24 mouse cellular contexts compared by ENCODE assay signal in genomic region chr17:67396205-67396604, GRCm38 (mm10). TPM values are rescaled to one million over a fixed set of nuclear protein-coding genes. Genes with fewer than 3 reads are reported as not detected.
DNase-seq lines count a peak whose midpoint lies in the region; ATAC-seq lines count a peak whose summit lies in the region.
"Had no signal": no experiment of that assay in that cellular context is flagged by ENCODE, and none has a peak within 500 bp of the region (broad histone marks: within the 10 kb centered on the region; RNA-seq: fewer than 3 reads in every experiment).

No protein-coding gene starts in this region.

- no peaks in the 10 kb centered on the region for H3K27me3 ChIP-seq in heart, embryonic 10.5 days (ENCODE audit: insufficient read depth, poor library complexity, severe bottlenecking)
- no peaks in the 10 kb centered on the region for H3K27me3 ChIP-seq in midbrain, embryonic 10.5 days (ENCODE audit: low read depth, poor library complexity, severe bottlenecking)
- H3K27me3 ChIP-seq: embryonic facial prominence, embryonic 13.5 days; embryonic facial prominence, embryonic 15.5 days; forebrain, embryonic 13.5 days; forebrain, embryonic 15.5 days had no signal

- no peaks in the 10 kb centered on the region for H3K4me1 ChIP-seq in heart, embryonic 10.5 days
- H3K4me1 ChIP-seq in midbrain, embryonic 10.5 days: no peaks in the 10 kb centered on the region
- H3K4me1 ChIP-seq: embryonic facial prominence, embryonic 15.5 days; forebrain, embryonic 10.5 days; forebrain, embryonic 13.5 days; forebrain, embryonic 15.5 days had no signal

- peak; percentile 89 for ATAC-seq in frontal cortex, adult (ENCODE audit: low TSS enrichment)
- ATAC-seq: forebrain, embryonic 13.5 days; forebrain, embryonic 15.5 days had no signal

- 85% methylated on average over 2 of the region's 2 CpGs for WGBS in heart, embryonic 10.5 days
- WGBS in midbrain, embryonic 10.5 days: 80% methylated on average over 2 of the region's 2 CpGs

- no peak overlapping the region for H3K4me3 ChIP-seq in heart, embryonic 10.5 days
- H3K4me3 ChIP-seq in midbrain, embryonic 10.5 days: no peak overlapping the region
- H3K4me3 ChIP-seq: embryonic facial prominence, embryonic 13.5 days; embryonic facial prominence, embryonic 15.5 days; erythroblast, embryonic 14.5 days; forebrain, embryonic 10.5 days; forebrain, embryonic 13.5 days; forebrain, embryonic 15.5 days had no signal

- H3K27ac ChIP-seq in heart, embryonic 10.5 days: no peak overlapping the region
- H3K27ac ChIP-seq in midbrain, embryonic 10.5 days (replicated peaks): no peak overlapping the region
- H3K27ac ChIP-seq: embryonic facial prominence, embryonic 13.5 days; embryonic facial prominence, embryonic 15.5 days; forebrain, embryonic 10.5 days; forebrain, embryonic 13.5 days; forebrain, embryonic 15.5 days had no signal

- H3K36me3 ChIP-seq in heart, embryonic 10.5 days: no peaks in the 10 kb centered on the region
- no peaks in the 10 kb centered on the region for H3K36me3 ChIP-seq in midbrain, embryonic 10.5 days
- H3K36me3 ChIP-seq: embryonic facial prominence, embryonic 13.5 days; embryonic facial prominence, embryonic 15.5 days; forebrain, embryonic 10.5 days; forebrain, embryonic 15.5 days had no signal

- no peak for DNase-seq in frontal cortex, postnatal 14 days (ENCODE audit: low spot score in 2 of 2)
- DNase-seq in heart, adult 11 months: peak; percentile 39
- no peak for DNase-seq in heart, embryonic 10.5 days (ENCODE audit: low spot score)
- DNase-seq in right cerebral cortex, postnatal 36 days (ENCODE audit: low spot score in 2 of 2): peak; percentile 1 to 2
- DNase-seq in right cerebral cortex, postnatal 25 days: no peak
- DNase-seq in telencephalon, adult 2 months (ENCODE audit: low read depth, low spot score): peak; percentile 52
- DNase-seq in midbrain, embryonic 10.5 days (ENCODE audit: low spot score): no peak
- DNase-seq: adrenal gland, adult 2 months; adrenal gland, postnatal 14 days; adrenal gland, postnatal 36 days; cerebellum, adult 11 months; cerebellum, adult 18-20 months; cerebellum, adult 8-10 months; cerebellum, adult 9-11 months; cerebellum, postnatal 14 days; cerebellum, postnatal 36 days; embryo, embryonic 11 days had no signal

- H3K9me3 ChIP-seq in heart, embryonic 10.5 days: no peaks in the 10 kb centered on the region
- H3K9me3 ChIP-seq in midbrain, embryonic 10.5 days (replicated peaks): no peaks in the 10 kb centered on the region
- H3K9me3 ChIP-seq: embryonic facial prominence, embryonic 13.5 days; embryonic facial prominence, embryonic 15.5 days; forebrain, embryonic 10.5 days; forebrain, embryonic 13.5 days; forebrain, embryonic 15.5 days had no signal

RNA-seq across cellular contexts. Expression of gene Ptprm, which starts 41.9 kb away (rescaled TPM):
- 12.6 and 13.6 TPM in 2 replicates for polyA plus RNA-seq in heart, embryonic 10.5 days (2016; fragmentation: Nextera tagmentation; extraction: Ambion mirVana)
- 6.4 and 7.5 TPM in 2 replicates for polyA plus RNA-seq in midbrain, embryonic 10.5 days (2016; fragmentation: Nextera tagmentation; extraction: Ambion mirVana)
- polyA plus RNA-seq: erythroblast, embryonic 14.5 days had no signal

Comparison
In these comparisons a context has a peak if more than half of its experiments do, and no peak if none do; other contexts are left out.
1. DNase-seq: peak in heart, adult 11 months (single experiment), right cerebral cortex, postnatal 36 days (2 of 2) and telencephalon, adult 2 months (single experiment); none in frontal cortex, postnatal 14 days (0 of 2), heart, embryonic 10.5 days (single experiment), right cerebral cortex, postnatal 25 days (single experiment) and midbrain, embryonic 10.5 days (single experiment).